Mouse (Mus musculus) kidney, postnatal 4 days (tissue): Measurements from ENCODE around the gene Slc4a5.
"Not testable (repeated sequence)": the region's sequence is repeated elsewhere in the genome, so short reads cannot be mapped to it uniquely, and the experiment has no call there.

Experiments
- DNase-seq, 2 experiments: peaks; one replicate each; pipeline ENCODE4 v3.0.0; 2021; ENCODE audit warnings: mixed read lengths in 2 of 2

The Slc4a5 gene

GRCm38 (mm10) chr6:83311206-83311605, 91.6 kb downstream of the Slc4a5 start:
- no peak for DNase-seq

DNA sequence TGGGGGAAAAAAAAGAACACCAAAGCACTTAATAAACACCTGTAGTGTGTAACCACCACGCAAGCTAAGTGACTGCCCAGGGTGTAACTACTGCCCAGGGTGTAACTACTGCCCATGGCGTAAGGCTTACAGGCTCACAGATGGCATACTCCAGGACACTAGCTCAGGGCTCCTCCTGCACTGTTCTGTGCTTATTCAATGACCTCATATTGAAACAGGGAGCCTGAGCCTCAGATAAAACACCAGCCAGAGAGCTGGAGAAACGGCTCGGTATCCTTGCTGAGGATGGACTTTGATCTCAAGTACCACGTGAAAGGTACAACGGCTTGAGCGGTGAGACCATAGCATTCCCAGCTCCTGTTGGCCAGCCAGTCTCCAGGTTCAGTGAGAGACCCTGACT, 92.4 kb downstream of the Slc4a5 start:
- DNase-seq: no peak

GRCm38 (mm10) chr6:83312514-83312913, 92.9 kb downstream of the Slc4a5 start:
- DNase-seq: no peak

DNA sequence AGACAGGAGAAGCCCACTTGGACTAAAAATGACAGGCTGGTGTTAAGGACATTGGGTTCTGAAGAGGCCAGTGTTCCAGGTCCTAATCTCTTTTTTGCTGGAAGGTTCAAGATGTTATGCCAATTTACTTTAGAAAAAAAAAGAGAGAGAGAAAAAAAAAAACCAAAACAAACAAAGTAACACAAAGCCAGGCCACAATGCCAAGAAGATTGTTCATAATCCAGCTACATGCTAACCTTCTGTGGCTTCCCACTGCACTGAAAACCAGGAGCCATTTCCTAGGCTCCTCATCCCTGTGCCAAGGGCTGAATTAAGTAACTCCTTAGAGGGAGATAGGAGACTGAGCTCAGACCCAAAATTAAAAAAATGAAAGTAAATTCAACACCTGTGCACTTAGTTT, 95.7 kb downstream of the Slc4a5 start:
- DNase-seq: no peak

GRCm38 (mm10) chr6:83316022-83316421, 96.4 kb downstream of the Slc4a5 start:
- DNase-seq: peak; percentile 43 to 49

DNA sequence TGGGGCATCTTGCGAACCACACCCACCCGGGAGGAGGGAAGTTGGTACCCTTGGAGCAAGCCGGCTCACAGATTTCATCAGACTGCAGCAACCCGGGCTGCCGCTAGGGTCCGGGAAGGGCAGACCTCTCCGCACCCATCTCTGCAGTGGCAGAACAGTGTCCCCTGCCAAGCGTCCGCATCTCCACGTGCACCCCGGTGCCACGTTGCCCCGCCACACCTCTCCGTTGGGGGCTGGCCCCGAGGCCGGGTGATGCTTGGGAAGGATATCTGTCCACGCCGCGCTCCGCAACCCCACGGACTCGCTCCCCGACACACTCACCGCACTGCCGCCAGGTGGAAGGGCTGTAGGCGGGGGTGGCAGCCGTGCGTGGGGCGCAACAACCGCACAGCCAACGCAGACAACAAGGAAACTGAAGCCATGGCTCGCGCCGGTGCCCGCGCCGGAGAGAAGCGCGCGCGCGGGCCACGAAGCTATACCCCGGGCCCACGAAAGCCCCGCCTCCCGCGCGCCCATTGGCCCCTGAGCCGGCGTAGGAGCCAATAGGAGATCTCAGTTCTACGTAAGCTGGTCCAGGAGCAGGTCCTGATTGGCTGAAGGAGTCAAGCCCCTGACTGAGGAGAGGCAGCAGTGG, 97.6 kb downstream of the Slc4a5 start:
- DNase-seq: peak; percentile 94 to 96

DNA sequence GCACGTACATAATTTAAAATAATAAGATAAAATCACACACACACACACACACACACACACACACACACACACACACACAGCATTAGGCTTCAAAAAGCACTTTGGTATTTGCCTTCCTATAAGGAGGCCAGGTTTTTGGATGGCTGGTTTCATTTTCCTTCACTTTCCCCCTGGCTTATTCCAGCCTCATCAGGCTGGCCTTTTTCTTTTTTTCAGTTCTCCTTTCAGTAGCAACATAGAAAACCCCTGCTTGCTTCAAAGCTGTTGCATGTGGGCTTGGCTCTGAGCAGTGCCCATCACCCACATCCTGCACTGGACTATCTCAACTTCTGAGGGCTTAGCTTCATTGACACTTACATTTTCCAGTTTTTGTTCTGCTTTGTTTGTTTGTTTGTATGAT, 102.3 kb downstream of the Slc4a5 start:
- DNase-seq: no peak

DNA sequence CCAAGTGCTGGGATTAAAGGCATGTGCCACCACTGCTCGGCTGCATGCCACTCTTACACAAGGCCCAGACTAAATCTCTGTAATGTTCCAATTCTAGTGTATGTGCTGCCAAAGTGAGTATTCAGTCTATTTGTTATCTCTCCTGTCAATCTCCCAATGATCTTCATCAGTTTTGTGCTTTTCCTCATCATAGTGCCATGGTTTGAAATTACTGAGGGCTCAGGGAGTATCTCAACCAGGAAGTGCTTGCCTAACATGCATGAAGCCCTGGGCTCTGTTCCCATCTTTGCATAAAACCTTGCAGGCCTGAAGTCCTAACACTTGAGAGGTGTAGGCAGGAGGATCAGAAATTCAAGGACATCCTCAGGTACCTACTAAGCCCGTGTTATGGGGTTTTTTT, 103.2 kb downstream of the Slc4a5 start:
- DNase-seq: no peak

GRCm38 (mm10) chr6:83323652-83324419, 104.2 kb downstream of the Slc4a5 start:
- no peak for DNase-seq

- DNase-seq: peak; percentile 94 to 97
These were observed 106.1 kb downstream of the Slc4a5 start, which contains the start of the genes Mthfd2 and Mob1a for GRCm38 (mm10) chr6:83325525-83326393. TSS of gene Mthfd2 (minus strand) at chr6:83325908. TSS of gene Mob1a (plus strand) at chr6:83326016.

- no peak for DNase-seq
These were observed 106.7 kb downstream of the Slc4a5 start for GRCm38 (mm10) chr6:83326394-83326736.

GRCm38 (mm10) chr6:83326761-83327160, 107.1 kb downstream of the Slc4a5 start:
- DNase-seq: no peak

DNA sequence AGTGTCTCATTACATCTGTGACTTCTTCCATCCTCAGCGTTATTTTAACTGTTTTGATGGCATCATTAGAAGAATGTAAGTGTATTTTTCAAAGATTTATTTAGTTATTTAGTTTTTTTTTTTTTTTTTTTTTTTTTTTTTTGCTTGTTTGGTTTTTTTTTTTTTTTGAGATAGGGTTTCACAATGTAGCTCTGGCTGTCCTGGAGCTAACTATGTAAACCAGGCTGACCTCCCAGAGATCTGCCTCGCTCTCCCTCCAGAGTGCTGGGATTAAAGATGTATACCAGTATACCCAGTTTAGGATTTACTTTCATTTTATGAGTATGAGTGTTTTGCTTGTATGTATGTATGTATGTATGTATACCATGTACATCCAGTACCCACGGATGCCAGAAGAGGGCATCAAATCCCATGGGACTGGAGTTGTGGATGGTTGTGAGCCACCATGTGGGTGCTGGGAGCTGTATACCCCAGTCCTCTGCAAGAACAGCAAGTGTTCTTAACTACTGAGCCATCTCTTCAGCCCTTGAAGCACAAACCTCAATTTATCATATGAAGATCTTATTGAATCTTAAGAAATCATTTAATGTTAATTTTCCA, 108.1 kb downstream of the Slc4a5 start:
- no peak for DNase-seq

- no peak for DNase-seq
These were observed 121.8 kb downstream of the Slc4a5 start for GRCm38 (mm10) chr6:83341387-83341786.

GRCm38 (mm10) chr6:83342957-83343356, 123.3 kb downstream of the Slc4a5 start:
- DNase-seq: no peak

DNA sequence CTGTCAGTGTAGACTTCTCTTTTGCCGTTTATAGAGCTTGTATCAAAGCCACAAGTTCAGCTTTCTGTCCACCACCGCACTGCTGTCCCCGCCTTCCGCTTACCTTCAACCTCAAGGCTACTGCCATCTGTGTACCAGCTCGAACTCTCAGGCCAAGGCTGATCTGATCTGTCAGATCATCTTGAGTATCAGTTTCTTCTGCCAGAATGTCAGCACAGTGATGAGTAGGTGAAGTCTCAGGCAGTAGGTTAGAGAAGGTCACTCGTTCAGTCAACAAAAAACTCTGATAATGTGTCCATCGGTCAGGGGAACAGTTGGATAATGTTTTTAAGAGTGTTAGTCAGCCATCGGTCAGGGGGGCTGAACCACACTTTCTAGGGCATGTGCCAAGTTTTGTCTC, 125.7 kb downstream of the Slc4a5 start:
- not testable (repeated sequence) for DNase-seq

DNA sequence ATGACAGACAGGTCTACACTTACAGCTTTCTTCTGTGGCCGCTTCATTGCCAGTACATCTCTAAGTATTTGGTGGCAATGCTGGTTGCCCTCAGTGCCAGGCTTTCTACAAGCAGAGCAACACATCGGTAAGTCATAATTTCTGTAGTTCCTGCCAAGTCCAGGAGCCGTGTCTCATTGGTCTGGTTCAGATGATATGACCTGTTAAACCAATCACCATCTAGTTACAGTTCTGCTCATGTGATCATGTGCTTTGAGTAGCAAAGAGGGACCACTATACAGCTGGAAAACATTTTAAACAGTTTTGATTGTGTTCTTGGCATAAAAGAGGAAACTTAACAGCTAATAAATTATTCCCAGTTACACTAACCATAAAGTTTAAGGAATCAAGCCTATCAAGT, 128.3 kb downstream of the Slc4a5 start:
- DNase-seq: no peak

DNA sequence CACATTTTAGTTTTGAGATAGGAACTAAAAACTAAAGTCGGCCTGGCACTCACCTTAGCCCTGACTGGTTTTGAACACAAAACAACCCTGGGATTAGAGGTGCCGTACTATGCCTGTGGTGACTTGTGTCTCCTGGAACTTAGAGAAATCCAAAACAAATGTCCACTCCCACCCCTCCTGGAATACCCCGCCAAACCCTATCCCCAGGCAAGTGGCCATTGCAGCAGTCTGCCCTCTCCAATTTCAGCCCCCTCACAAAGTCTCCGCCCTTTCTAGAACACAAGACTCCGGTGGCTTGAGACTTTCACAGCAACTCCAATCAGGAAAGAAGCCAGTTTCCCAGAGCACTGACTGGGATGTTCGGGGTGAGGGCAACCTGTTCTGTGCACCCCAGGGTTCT, 129.2 kb downstream of the Slc4a5 start, which contains the start of gene Bola3:
Gene Bola3, plus strand, starts transcription at position 275 of the 400 bp plus-strand sequence.
- no peak for DNase-seq

DNA sequence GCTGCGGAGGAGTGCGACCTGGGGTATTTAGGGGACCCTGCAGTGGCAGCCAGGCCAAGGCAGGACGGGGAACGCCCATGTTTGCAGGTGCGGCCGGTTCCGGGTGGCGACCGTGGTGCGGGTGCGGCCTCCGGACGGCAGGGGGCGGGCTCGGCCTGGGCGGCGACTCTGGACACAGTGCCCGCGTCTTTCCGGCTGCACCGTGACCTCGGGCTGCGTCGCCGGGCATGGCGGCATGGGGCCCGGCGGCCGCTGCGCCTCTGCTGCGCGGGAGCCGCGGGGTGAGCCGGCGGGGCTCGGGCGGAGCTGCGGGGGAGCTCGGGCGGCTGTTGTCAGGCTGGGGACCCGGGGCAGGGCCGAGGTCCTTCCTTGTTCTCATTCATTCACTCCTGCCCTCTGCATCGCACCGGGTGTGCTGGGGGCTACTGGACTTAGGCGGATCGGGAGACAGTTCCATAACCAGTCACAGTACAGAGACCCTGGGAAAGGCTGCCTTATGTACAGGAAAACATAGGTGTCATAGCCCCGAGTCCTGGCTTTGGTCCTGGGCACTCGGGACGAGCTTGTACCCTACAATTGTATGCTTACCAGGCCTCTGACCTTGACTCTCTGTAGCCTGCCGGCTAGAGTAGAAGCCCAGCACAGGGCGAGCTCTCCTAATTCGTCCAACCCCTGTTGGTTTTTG, 129.8 kb downstream of the Slc4a5 start:
- peak; percentile 95 to 96 for DNase-seq

DNA sequence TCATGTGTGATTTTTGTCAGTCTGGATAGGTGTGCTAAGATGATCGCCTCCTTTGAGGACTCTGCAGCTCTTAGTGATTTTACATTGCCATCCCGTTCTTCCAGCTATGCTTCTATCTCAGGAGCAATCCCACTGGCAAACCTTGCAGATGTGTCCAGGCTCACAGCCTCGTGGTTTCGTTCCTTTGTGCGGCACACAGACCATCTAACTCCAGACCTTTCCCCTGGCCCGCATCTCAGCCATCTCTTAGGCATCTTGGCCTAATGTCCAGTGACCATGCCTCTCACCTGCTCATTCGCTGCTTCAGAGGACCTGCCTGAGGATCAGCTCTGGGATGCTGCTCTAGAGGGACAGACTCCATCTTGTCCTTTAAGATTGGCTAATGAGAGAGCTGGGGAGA, 130.5 kb downstream of the Slc4a5 start:
- no peak for DNase-seq

DNA sequence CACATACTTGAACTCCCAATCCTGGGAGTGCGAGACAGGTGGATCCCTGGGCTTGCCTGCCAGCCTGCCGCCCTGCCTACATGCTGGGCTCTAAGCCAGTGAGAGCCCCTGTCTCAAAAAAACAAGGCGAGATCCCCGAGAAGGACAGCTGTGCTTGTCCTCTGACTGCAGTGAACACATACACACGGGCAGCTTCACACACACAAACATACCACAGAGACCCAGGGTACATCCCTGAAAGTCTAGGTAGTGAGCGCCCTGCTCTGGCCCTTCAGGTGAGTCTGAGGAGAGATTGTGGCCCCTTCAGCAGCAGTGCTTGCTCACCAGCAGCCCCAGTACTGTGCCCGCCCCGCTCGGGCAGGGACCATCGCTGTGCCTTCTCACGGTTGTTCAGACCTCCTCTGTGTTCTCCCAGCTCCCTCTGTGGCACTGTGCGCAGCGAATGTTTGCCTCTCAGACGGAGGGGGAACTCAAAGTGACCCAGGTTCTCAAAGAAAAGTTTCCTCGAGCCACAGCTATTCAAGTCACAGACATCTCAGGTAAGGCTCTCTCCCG, 131.3 kb downstream of the Slc4a5 start:
- DNase-seq: no peak
